Mouse (Mus musculus) forebrain, embryonic 14.5 days (tissue): ENCODE data around the gene Mdc1. TPM values are rescaled to one million over a fixed set of nuclear protein-coding genes. Genes with fewer than 3 reads are reported as not detected.
A peak's percentile ranks its signal among the peaks of the same experiment; 100 is the strongest.

Experiments used
- ATAC-seq: fragments of 200-750 bp; cut with Nextera tagmentation; 2 replicates; pipeline ENCODE4 v1.8.0; 2017; ENCODE audit warnings: mild to moderate bottlenecking, moderate library complexity
- DNase-seq: peaks from one replicate; pipeline ENCODE4 v3.0.0-alpha.2; 2015; ENCODE audit warnings: low spot score
- H3K27ac ChIP-seq: fragments of 300-500 bp; sonication (generic); 2 replicates; pipeline ENCODE4 v1.5.1; 2014; ENCODE audit warnings: low read depth, mild to moderate bottlenecking, control low read depth, low read length, moderate library complexity
- H3K27me3 ChIP-seq: fragments of 300-500 bp; sonication (generic); replicated peaks from 2 replicates; pipeline ENCODE4 v1.6.1; 2014; ENCODE audit warnings: low read length, control low read depth, mixed read lengths; ENCODE audit not compliant: control insufficient read depth, insufficient read depth
- H3K36me3 ChIP-seq: fragments of 300-500 bp; sonication (generic); 2 replicates; pipeline ENCODE4 v1.6.1; 2014; ENCODE audit warnings: low read length, control low read depth; ENCODE audit not compliant: control insufficient read depth, insufficient read depth
- H3K4me1 ChIP-seq: fragments of 300-500 bp; sonication (generic); 2 replicates; pipeline ENCODE4 v1.6.1; 2014; ENCODE audit warnings: antibody characterized with exemption, low read length, control low read depth; ENCODE audit not compliant: control insufficient read depth, insufficient read depth
- H3K4me2 ChIP-seq: fragments of 300-500 bp; sonication (generic); 2 replicates; pipeline ENCODE4 v1.6.1; 2014; ENCODE audit warnings: mild to moderate bottlenecking, control low read depth, low read length
- H3K4me3 ChIP-seq: fragments of 300-500 bp; sonication (generic); 2 replicates; pipeline ENCODE4 v1.5.1; 2014; ENCODE audit warnings: low read depth, low read length, control low read depth
- H3K9ac ChIP-seq: fragments of 300-500 bp; sonication (generic); 2 replicates; pipeline ENCODE4 v1.6.1; 2014; ENCODE audit warnings: mild to moderate bottlenecking, low read length, control low read depth, moderate library complexity
- H3K9me3 ChIP-seq: fragments of 300-500 bp; sonication (generic); replicated peaks from 2 replicates; pipeline ENCODE4 v1.6.1; 2016; ENCODE audit warnings: low read length, control low read depth, mixed read lengths; ENCODE audit not compliant: control insufficient read depth
- WGBS: fragments of 180-500 bp; shearing (Covaris S2); extraction: QIAGEN DNeasy Blood & Tissue Kit; methylation state at CpG from one replicate; pipeline ENCODE4 v1.1.7; 2014; 5-methylcytosine and 5-hydroxymethylcytosine counted together
- polyA plus RNA-seq: library from polyadenylated mRNA; unstranded; fragments of >200 nt; fragmentation: Nextera tagmentation; extraction: Ambion mirVana; gene quantifications from 2 replicates; pipeline ENCODE4 v1.2.1, GENCODE M21; 2014

Gene Mdc1
- polyA plus RNA-seq, 1 experiment from 2014 or later, result 14.4 TPM

DNA sequence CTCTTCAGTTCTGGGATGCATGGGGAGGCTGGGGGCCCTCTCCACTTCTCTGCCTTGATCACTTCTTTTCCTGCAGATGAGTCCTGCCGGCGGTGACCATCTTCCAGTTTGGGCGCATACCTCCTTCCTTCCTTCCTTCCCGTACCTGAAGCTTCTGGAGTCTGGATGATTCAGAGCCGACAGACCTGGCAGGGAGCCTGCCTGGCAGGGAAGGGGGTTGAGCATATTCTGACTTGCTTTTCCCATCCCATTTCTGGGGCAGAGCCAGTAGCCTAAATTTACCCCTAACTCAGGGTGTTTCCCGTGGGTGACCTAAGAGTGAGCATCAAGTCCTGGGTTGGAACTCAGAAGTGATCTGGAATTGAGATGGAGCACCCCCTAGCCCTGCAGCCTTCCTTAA is 33.4 kb downstream of the Mdc1 start:
- Histone ChIP-seq H3K27me3 (no peaks in the 10 kb centered on the region), H3K9me3 (peaks cover 4% of the 10 kb centered on the region; the same call in 1 of the 2 replicates), H3K4me2 (no peak overlapping the region), H3K27ac (no peak overlapping the region), H3K36me3 (peaks cover 38% of the 10 kb centered on the region), H3K4me3 (no peak overlapping the region), H3K4me1 (peaks cover 9% of the 10 kb centered on the region), H3K9ac (no peak overlapping the region)
- DNase-seq (no peak), ATAC-seq (no peak)
- WGBS, result 91% methylated on average over 6 of the region's 6 CpGs

DNA sequence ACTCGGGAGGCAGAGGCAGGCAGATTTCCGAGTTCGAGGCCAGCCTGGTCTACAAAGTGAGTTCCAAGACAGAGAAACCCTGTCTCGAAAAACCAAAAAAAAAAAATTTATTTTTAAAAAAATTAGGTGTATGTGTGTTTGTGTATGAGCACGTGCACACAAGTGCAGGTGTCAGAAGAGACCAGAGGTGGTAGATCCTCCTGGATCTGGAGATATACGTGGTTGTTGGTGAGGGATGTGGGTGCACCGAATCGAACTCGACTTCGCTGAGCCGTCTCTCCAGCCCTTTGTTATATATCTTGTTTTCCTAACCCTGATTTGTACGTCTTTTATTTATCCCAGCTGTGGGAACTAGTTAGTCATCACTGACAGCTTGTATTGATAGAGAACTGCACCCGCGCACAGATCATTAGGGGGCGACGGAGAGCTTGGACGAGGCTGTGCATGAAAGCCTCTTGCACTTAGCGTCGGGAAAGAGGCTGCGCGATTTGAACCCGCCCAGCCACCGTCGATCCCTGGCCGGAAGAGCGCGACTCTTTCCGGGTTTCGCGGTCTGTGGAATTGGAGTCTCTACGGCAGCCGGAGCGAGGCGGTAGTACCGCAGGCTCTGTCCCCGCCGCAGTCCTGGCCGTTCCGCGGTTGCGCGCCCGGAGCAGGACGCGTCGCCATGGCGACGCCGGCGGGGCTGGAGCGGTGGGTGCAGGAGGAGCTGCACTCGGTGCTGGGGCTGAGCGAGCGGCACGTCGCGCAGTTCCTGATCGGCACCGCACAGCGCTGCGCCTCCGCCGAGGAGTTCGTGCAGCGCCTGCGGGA is 38.1 kb downstream of the Mdc1 start, which contains the start of gene Dhx16:
Gene Dhx16, plus strand, starts transcription at position 575 of the 813 bp plus-strand sequence.
- peak within 1 kb of the TSS; percentile 91 for H3K4me3 ChIP-seq
- peak within 1 kb of the TSS; percentile 60 for H3K27ac ChIP-seq
- no peaks in the 10 kb centered on the region for H3K27me3 ChIP-seq
- peak within 1 kb of the TSS; percentile 86 for H3K4me2 ChIP-seq
- peaks cover 4% of the 10 kb centered on the region; the same call in 1 of the 2 replicates for H3K4me1 ChIP-seq
- DNase-seq, result peak; percentile 98
- peak within 1 kb of the TSS; percentile 87 for H3K9ac ChIP-seq
- WGBS, result 6% methylated on average over 66 of the region's 66 CpGs
- H3K9me3 ChIP-seq, result no peaks in the 10 kb centered on the region
- peaks cover 48% of the 10 kb centered on the region for H3K36me3 ChIP-seq
- ATAC-seq, result peak; percentile 94

GRCm38 (mm10) chr17:35882924-35883323 is 41.6 kb downstream of the Mdc1 start:
- H3K27me3 ChIP-seq, result no peaks in the 10 kb centered on the region
- no peak overlapping the region for H3K4me2 ChIP-seq
- DNase-seq (no peak), ATAC-seq (no peak)
- 95% methylated on average over 17 of the region's 17 CpGs for WGBS
- peaks cover 4% of the 10 kb centered on the region; the same call in 1 of the 2 replicates for H3K4me1 ChIP-seq
- H3K36me3 ChIP-seq, result peaks cover 62% of the 10 kb centered on the region
- H3K4me3 ChIP-seq, result no peak overlapping the region
- H3K9ac ChIP-seq, result no peak overlapping the region
- no peak overlapping the region for H3K27ac ChIP-seq
- no peaks in the 10 kb centered on the region for H3K9me3 ChIP-seq

- ATAC-seq (no peak), DNase-seq (no peak)
- H3K27me3 ChIP-seq, result no peaks in the 10 kb centered on the region
- H3K9me3 ChIP-seq, result no peaks in the 10 kb centered on the region
- no peak overlapping the region for H3K9ac ChIP-seq
- WGBS, result 96% methylated on average over 14 of the region's 14 CpGs
- H3K4me3 ChIP-seq, result no peak overlapping the region
- H3K36me3 ChIP-seq, result peaks cover 70% of the 10 kb centered on the region
- peaks cover 4% of the 10 kb centered on the region; the same call in 1 of the 2 replicates for H3K4me1 ChIP-seq
- no peak overlapping the region for H3K27ac ChIP-seq
- no peak overlapping the region for H3K4me2 ChIP-seq
Measured at GRCm38 (mm10) chr17:35883777-35884176, 42.5 kb downstream of the Mdc1 start.

GRCm38 (mm10) chr17:35887725-35888124 is 46.4 kb downstream of the Mdc1 start:
- Histone ChIP-seq H3K4me1 (no peaks in the 10 kb centered on the region), H3K9ac (no peak overlapping the region), H3K27me3 (no peaks in the 10 kb centered on the region), H3K36me3 (peaks cover 96% of the 10 kb centered on the region), H3K4me2 (no peak overlapping the region), H3K9me3 (no peaks in the 10 kb centered on the region), H3K27ac (no peak overlapping the region), H3K4me3 (no peak overlapping the region)
- DNase-seq (no peak), ATAC-seq (no peak)
- WGBS, result 94% methylated on average over 13 of the region's 17 CpGs

DNA sequence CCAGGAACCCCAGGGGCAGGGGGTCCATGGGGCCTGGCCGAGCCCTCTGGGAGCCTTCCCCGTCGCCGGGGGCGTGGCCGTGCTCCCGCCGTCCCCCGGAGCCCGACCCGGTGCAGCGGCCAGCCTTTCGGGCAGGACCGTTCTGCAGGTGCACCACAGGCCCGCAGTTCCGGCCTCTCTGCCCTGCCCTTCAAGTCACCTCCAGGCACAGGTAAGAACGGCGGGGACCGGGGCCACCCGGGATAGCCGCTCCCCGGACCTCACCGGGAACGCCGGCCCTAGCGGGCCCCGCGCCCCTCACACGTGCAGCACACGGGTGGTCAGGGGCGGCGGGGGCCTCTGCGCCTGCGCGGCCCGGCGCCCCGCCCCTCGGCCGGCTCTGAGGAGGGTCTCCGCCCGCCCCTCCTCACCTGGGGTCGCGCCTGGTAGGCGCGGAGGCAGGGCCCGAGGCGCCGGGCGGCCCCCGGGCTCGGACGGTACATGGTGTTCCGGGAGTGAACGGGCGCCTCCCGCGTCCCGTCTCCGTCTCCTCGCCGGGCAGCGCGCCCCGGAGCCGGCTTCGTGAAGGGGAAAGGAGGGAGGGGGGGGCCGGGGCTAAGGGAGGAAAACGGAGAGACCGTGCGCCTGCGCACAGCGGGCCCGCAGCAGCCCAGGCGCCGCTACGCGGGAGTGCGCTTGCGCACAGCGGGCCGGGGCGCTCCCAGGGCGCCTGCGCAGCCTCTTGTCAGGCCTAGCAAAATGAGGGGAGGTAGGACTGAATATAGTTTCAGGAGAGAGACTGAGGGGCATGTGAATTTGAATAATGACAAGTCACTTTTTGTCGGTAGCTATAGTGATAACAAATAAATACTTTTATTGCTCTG is 55.7 kb downstream of the Mdc1 start, which contains the start of gene 2310061I04Rik:
Gene 2310061I04Rik, minus strand, starts transcription at position 651 of the 863 bp plus-strand sequence.
- peak within 1 kb of the TSS; percentile 77 for H3K4me3 ChIP-seq
- H3K9ac ChIP-seq, result peak within 1 kb of the TSS; percentile 89
- H3K9me3 ChIP-seq, result no peaks in the 10 kb centered on the region
- DNase-seq, result peak; percentile 96
- peak; percentile 96 for ATAC-seq
- under 1% methylated on average over 81 of the region's 86 CpGs for WGBS
- peaks cover 69% of the 10 kb centered on the region for H3K36me3 ChIP-seq
- peak within 1 kb of the TSS; percentile 83 for H3K27ac ChIP-seq
- no peaks in the 10 kb centered on the region for H3K27me3 ChIP-seq
- peak within 1 kb of the TSS; percentile 100 for H3K4me2 ChIP-seq
- H3K4me1 ChIP-seq, result peaks cover 6% of the 10 kb centered on the region

- peak overlapping the region; percentile 100 for H3K4me2 ChIP-seq
- peak; percentile 16 for DNase-seq
- H3K4me1 ChIP-seq, result peaks cover 6% of the 10 kb centered on the region
- peak overlapping the region; percentile 83; the same call in 1 of the 2 replicates for H3K27ac ChIP-seq
- H3K27me3 ChIP-seq, result no peaks in the 10 kb centered on the region
- peak overlapping the region; percentile 77 for H3K4me3 ChIP-seq
- peak; percentile 35 for ATAC-seq
- H3K9ac ChIP-seq, result peak overlapping the region; percentile 89
- WGBS, result 48% methylated on average over 23 of the region's 23 CpGs
- H3K9me3 ChIP-seq, result no peaks in the 10 kb centered on the region
- peaks cover 70% of the 10 kb centered on the region for H3K36me3 ChIP-seq
Measured at GRCm38 (mm10) chr17:35897644-35898573, 56.6 kb downstream of the Mdc1 start.

- DNase-seq (no peak), ATAC-seq (no peak)
- Histone ChIP-seq H3K4me2 (no peak overlapping the region), H3K27ac (no peak overlapping the region), H3K9me3 (no peaks in the 10 kb centered on the region), H3K27me3 (no peaks in the 10 kb centered on the region), H3K36me3 (peaks cover 76% of the 10 kb centered on the region), H3K4me3 (no peak overlapping the region), H3K4me1 (peaks cover 6% of the 10 kb centered on the region), H3K9ac (no peak overlapping the region)
- 94% methylated on average over 3 of the region's 3 CpGs for WGBS
Measured at GRCm38 (mm10) chr17:35900636-35901035, 59.3 kb downstream of the Mdc1 start.
